Mouse (Mus musculus): ENCODE measurements around the gene Mab21l1.

The Mab21l1 gene

DNA sequence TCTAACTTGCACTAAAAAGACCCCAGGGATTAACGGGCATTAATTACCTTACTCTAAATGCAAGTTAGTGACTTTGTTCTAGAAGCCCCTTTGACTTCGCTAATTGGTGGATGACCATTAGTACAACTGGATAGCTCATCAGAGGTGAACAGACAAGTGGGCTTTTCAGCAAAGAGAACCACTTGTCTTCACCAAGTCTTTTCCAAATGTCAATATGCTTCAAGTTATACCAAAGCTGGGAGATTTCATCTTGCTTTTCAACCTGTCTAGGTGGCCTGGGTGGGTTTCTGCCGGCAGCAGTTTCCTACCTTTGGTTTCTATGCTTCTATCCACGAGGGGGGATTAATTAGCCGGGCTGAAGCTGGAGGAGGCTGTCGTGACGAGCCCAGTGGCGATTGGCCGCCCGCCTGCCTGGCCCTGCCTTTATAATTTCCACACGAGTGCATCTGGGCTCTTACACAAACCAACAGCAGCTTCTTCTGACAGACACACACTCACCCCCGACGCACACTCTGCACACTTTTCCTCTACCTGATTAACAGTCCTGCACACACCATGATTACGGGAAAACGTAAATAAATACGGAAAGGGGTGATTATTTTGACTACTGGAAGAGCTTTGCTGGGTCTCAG is at the start of gene Mab21l1:
Gene Mab21l1 (plus strand): TSS at position 455 of the 632 bp plus-strand sequence.
- DNase-seq (ENCODE audit: low read depth) = peak; percentile 94

DNA sequence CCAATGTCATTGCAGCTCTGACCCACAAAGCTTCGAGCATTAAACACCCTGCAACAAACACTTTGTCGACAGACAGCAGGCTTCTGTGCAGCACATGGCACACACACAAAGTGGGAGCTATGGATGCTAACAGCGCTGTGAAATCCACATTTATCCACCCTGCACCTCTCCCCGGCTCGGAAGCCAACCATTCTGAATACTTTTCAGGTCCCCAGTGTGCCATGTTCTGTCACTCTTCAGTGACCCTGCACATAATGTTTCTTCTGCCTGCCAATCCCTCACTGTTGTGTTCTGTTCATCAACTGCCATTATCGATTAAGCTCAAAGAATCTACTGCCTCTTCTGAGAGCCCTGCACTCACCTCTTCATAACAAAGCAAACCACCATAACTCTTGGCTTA is 48.6 kb upstream of the Mab21l1 start:
- DNase-seq (ENCODE audit: low read depth) = no peak

DNA sequence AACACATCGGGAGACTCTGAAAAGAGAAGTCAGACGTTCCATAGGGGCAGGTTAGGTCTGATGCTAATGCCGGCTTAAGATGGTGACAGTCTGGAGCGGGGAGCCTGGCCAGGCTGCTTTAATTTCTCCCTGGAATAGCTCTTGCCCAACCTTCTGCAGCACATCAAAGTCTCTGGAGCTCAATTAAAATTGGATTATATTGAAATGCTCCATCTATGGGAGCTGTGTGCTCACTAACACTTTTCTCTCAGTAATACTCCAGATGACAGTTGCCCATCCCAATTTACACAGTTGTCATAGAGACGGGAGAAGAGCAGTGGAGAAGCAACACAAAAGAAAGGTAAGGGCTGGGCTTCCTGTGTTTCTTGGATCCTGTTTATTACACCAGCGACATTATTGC is 40.9 kb upstream of the Mab21l1 start:
- no peak for DNase-seq (ENCODE audit: low read depth)

DNA sequence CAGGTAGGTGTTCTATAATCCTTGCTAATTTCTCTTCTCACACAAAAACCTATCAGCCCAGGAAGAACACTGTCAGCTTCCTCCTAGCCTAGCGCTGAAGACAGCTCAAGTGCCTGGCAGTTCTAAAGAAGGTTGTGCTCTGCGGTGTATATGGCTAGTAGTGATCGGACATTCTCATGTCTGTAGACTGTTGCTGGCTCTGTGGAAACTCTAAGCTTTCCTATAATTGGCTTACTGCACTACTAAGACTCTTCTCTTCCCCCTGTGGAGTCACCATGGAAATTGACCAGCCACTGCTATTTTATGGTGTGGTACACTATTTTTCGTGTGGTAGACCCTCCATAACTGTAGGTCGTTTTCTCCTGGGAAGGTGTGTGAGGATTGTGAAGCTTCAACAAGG is 40.1 kb upstream of the Mab21l1 start:
- DNase-seq (ENCODE audit: low read depth) = no peak

DNA sequence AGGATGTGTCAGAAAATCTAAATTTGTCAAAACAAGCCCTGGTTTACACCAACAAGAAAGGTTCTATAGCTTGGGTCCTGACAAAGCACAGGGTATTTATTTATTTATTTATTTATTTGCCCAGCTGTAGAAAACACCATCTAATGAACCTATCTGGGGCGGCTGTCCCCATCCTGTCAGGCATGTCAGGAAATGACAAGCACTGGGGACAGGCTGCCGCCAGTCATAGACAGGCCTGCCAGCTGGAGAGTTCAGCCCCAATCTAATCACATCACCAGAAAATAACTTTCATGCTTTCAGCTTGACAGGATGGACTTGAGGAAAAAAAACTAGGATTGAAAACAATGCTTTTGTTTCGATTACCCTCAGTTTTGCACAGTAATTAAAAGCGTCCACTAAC is 39.7 kb upstream of the Mab21l1 start:
- DNase-seq (ENCODE audit: low read depth) = no peak

DNA sequence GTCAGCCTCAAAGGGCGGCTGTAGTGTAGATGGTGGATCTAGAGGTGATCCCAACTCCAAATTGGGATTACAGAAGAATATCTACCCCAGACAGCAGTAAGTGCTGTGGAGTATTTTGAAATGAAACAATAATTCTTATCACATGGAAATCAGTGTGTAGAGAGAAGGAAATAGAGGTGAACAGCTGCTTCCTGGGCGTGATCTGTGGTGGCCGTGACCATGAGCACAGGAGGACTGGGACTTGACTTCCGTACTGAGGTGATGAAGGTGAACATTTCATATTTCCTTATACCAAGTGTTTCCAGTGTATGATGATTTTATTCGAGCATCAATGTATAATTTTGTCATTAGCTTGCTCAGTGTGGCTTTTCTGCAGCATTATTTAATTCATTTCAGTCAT is 38.4 kb upstream of the Mab21l1 start:
- DNase-seq (ENCODE audit: low read depth) = no peak

DNA sequence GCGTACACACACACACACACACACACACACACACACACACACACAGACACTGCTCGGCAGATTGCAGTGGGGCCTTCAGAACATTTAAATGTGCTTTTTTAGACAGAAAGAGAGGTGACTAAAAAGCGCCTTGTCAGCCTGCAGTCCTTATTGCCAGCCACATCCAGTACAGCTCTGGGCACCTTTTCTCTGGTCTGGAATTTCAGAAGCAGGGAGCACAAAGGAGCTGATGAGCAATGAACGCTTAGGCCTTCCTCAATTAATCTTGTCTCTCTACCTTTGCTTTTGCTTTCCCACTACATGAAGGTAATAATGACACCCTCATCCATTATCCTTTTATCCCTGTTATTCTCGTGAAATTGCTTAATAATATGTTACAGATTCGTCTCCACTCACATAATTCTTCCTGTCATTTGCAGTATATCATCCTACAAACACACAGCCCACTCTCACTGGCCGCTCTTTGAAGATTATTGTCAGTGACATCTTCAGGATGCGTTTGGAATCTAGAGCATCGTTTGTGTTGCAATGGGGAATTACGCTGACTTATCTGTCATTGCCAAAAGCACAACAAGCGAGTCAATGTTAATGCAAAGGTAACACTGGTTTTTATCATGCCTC is 31.8 kb upstream of the Mab21l1 start:
- no peak for DNase-seq (ENCODE audit: low read depth)

DNA sequence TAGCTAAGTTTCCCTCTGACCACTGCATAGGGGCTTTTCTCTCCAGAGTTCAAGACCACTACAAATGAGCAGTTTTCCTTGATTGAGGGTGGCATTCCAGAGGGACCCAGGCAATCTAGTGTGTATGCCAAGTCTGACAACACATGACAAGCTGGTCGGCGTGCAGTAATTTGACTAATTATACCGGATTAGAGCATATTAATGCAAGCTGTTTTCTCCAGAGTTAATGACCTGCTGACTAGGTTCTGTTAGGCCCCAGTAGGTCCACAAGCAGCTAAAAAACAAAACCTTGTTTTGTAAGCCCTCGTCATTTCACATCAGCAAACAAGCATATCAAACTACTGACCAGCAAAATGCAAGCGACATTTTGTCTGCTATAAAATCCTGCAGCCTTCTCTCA is 30.9 kb upstream of the Mab21l1 start:
- DNase-seq (ENCODE audit: low read depth) = no peak

DNA sequence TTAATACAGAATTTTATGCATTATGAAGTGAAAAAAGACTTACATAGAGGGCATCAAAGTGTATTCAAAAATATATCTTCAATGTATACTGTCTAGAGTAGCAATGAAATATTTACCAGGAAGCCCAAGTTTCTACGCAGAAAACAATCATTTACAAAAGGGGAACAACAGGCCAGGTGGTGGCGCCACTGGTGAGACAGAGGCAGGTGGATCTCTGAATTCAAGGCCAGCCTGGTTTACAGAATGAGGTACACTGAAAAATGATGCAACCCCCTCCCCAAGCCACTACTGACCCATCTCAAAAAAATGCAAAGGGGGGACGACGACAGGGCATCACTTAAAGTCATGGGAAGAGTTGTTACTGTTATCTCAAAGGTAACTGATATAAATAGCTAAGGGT is 29.8 kb upstream of the Mab21l1 start:
- no peak for DNase-seq (ENCODE audit: low read depth)

DNA sequence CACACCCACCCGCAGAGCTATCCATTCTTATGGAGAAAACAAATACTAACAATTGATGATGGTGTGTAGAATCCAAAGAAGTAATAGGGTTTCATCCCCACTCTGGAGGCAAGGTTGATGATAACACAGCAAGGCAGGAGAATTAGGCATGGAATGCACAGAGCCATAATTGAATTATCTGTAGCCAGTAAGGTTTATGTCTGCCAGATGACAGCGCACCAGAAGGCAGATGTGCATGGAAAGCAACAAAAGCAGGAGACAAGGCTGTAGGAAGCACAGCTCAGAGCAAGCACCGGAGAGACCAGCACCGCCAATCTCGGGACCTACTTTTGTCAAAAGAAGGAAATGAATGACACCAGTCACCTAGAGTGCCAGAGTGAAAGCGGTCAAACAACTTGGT is 28.4 kb upstream of the Mab21l1 start:
- DNase-seq (ENCODE audit: low read depth) = no peak

DNA sequence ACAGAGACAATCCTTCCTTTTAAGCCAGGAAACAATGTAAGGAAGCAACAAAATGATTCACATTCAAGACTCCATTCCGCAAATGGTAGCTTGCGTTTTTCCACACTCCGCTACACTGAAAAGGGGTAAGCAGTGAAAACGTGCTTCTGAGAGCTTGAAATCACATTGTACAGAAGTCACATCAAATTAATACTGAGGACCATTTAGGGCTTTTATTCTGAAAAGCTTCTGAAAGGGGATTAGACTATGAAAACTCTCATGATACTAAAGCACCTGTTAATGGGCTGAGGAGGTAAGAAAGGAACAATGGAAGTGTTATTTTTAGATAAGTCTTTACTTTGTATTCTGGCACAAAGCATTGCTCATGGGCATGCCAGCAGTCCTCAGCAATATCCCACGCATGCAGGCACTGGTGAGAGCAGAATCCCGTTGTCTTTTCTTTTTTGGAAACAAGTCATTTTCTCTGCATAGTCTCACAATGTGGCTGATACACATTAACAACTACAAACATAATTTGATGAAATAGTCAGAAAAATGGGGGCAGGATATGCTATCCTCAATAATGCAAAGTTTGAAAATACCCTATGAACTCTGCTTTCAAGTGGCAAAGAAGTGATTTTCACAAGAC is 27.2 kb upstream of the Mab21l1 start:
- no peak for DNase-seq (ENCODE audit: low read depth)

DNA sequence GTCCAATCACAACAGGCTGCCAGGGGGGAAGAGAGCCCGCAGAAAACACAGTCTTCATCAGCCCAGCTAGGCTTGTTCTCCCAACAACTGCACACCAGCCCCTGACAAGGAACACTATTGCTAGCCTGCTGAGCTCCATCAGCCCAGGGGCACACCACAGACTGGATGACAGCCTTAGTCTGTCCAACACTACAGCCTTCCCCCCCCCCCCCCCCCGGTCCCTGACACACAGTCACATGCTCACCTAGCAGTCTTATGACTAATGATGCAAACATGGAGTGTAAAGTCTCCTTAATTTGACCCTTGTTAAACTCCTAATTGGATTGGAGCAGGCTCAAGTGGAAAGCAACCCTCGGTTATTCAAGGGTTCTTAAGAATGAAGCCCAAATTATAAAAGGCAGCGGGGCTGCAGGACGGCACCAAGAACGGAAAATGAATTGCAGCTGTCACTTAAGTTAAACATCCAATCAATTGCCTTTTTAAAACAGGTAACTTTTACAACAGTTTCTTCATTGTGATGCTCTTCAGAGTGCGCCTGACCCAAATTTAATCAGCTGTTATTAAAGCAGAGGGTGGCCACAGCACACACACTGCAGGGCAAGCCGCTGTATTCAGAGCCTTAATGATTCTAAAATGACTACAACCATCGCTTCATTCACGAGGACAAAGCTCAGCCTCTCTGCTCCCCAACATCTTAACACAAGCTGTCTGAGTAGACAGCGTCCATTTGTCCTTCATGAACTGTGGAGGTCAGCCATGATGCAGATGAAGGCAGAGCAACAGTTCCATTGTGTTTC is 26.3 kb upstream of the Mab21l1 start:
- peak; percentile 26 for DNase-seq (ENCODE audit: low read depth)

DNA sequence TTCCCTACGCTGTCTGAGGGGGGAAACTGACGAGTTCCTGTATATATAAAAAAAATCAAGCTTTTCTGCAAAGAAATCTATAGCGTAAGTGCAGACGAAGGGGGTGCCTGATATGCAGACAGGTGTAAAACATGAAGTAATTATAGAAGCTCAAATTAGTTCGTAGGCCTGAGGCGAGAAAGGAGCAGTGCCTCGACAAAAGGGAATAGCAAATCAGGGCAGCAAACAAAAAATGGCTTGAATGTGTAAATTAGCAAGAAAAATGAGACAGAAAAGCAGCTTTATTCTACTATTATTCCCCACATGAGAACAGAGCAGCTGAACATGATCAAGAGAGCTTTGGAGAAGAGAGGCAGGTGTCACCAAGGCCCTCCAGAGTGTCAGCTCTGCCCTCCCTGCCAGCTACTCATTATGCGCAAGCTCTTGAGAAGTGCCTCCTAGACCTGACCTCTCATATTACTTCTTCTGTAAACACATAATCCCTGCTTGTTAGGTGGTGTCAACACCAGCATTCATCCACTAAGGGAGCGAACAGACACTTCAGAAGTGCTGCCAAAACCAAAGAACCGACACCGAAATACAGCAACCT is 25.6 kb upstream of the Mab21l1 start:
- DNase-seq (ENCODE audit: low read depth) = no peak

DNA sequence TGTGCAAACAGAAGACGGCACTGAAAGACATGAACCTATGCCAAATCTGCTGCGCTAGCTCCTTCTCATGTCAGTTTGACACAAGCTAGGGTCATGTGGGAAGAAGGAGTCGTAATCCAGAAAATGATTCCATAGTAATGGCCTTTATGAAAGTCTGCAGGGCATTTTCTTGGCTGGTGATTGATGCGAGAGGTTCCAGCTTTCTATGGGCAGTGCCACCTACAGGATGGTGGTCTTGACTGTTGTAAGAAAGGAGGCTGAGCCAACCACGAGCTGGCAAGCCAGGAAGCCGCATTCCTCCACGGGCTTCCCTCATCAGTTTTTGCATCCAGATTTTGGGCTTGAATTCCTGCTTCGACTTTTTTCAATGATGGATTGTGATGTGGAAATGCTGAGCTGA is 24.0 kb upstream of the Mab21l1 start:
- DNase-seq (ENCODE audit: low read depth) = peak; percentile 49

DNA sequence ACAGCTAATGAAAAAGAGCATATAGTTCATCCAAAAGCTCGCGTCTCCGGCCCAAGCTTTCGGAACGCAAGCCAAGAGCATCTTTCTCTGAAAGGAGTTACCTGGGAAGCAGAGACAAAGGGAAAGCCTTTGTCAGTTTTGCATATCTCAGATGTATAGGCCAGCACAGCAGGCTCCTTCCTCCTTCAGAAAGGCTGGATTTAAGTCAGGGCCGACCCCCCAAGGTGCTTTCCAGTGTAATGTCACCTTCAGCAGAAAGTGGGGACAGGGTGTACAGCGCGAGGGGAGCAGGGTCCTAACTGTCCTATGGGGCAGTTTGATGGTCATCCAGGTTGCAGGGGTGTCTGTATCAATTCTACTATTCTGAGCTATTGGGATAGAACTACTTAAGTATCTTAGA is 18.7 kb upstream of the Mab21l1 start:
- no peak for DNase-seq (ENCODE audit: low read depth)

DNA sequence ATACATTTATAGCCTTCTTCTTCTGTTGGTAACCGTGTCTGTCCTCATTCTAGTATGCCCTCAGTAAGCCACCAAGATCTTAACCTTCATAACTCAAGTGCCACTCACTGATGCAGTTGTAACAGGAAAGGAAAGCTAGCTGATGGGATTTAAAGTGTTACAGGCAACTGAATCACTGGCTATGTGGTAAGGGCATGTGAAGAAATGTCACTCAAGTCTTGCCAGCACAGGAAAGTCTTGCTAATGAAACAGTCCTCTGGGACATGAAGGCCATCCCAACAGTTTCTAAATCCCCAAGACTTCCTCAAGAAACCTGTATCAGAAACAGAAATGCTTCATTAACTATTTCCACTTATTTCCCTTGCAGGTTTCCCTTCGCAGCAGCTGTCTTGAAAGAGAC is 13.7 kb upstream of the Mab21l1 start:
- no peak for DNase-seq (ENCODE audit: low read depth)

DNA sequence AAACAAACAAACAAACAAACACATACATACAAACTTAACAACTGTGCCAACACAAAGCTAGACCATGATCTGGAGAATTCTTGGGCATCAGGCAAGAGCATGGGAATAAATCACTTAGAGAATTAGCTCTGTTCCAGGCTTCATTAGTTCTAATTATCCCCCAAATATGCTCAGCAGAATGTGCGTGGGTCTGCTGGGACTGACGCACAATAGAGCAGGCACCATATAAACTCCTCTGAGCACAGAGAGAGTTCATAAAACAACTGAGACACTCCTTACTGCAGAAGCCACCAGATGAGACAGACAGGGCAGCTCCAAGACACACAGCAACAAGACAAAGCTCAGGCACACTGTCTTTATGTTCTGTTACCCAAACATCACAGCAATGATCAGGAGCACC is 13.0 kb upstream of the Mab21l1 start:
- DNase-seq (ENCODE audit: low read depth) = no peak

DNA sequence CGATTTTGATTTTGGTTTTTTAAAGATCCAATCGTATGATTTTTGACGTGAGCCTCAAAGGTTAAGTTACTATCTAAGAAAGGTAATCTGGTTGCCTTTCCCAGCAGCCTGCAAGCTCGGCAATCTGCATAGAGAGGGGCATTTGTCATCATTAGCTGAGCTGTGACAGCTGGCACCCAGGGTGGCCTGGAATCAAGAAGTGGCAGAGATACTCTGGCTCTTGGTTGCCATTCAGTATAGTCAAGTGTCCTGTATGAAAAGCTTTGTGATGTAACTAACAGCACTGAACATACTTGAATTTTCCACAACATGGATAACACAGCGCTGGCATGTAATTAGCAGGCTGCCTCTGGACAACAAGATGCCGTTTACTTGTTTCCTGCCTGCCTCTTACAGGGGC is 8.1 kb upstream of the Mab21l1 start:
- DNase-seq (ENCODE audit: low read depth) = no peak

DNA sequence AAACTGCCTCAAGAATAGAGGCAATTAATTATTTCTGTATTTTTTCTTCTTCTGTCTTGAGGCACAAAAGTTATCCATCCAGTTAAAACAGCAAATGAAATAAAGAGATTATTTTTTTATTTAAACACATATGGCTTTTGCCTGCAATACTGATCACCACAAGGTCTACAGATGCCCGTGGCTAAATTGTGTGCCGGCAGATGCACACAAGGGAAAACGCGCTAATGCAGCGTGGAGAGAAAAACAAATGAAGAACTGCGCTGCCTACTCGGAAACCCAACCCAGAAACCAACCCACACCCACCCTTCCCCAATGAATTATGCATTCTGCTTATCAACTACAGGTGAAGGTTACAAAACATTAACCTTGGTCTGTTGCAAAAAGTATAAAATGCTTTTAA is 7.1 kb upstream of the Mab21l1 start:
- no peak for DNase-seq (ENCODE audit: low read depth)

DNA sequence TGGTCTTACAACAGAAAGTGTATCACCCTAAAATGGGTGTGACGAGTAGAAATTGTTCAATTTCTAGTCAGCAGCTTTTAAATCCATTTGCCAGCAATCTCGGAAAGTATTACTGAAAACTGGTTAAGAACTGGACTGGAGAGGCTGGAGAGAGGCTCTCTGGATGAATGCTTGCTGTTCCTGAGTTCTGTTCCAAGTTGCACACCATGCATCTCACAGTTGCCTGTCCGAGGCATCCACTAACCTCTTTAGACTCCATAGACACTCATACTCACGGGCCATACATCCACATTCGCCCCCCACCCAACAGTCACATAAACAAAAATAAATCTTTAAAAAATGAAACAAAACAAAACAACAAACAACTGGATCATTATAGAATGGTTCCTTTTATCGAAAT is 6.6 kb upstream of the Mab21l1 start:
- no peak for DNase-seq (ENCODE audit: low read depth)

DNA sequence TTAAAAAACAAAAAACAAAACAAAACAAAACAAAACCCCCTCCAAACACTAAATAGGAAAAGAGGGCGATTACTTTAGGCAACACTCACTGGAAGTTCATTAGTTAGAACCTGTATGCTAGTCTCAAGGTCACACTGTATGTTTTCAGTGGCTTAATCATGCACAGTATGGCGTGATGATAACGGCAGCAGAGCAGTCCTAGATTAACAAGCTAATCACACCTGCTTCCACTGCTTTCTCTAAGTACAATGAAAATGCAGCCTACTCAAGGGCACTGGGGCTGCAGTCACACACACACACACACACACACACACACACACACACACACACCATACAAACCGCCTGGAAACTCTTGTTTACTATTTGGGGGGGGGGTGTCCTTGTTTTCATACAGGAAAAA is 4.8 kb upstream of the Mab21l1 start:
- DNase-seq (ENCODE audit: low read depth) = no peak

Measured in NIH3T3 (cell line).